ENCODE assay signal across 10 mouse cellular contexts in genomic region chr12:17033464-17033841, GRCm38 (mm10). TPM values are rescaled to one million over a fixed set of nuclear protein-coding genes. Genes with fewer than 3 reads are reported as not detected.
A peak's percentile ranks its signal among the peaks of the same experiment; 100 is the strongest.
DNase-seq lines count a peak whose midpoint lies in the region; ATAC-seq lines count a peak whose summit lies in the region.
"Had no signal": no experiment of that assay in that cellular context is flagged by ENCODE, and none has a peak within 500 bp of the region (broad histone marks: within the 10 kb centered on the region; RNA-seq: fewer than 3 reads in every experiment).

No protein-coding gene starts in this region.

- 0 out of 2 replicates have a peak, but pooled peaks cover 7% of the 10 kb centered on the region for H3K4me1 ChIP-seq in embryonic facial prominence, embryonic 13.5 days
- H3K4me1 ChIP-seq in embryonic facial prominence, embryonic 10.5 days: no peaks in the 10 kb centered on the region
- H3K4me1 ChIP-seq in neural tube, embryonic 12.5 days: peaks cover 4% of the 10 kb centered on the region; the same call in 1 of the 2 replicates
- H3K4me1 ChIP-seq in forebrain, embryonic 16.5 days (replicated peaks; ENCODE audit: control insufficient read depth, insufficient read depth, low read length): peaks cover 15% of the 10 kb centered on the region; the same call in 1 of the 2 replicates

- H3K9me3 ChIP-seq in embryonic facial prominence, embryonic 13.5 days: no peaks in the 10 kb centered on the region
- H3K9me3 ChIP-seq in embryonic facial prominence, embryonic 10.5 days: 0 out of 2 replicates have a peak, but pooled peaks cover 5% of the 10 kb centered on the region
- H3K9me3 ChIP-seq in neural tube, embryonic 12.5 days: 0 out of 2 replicates have a peak, but pooled peaks cover 1% of the 10 kb centered on the region
- H3K9me3 ChIP-seq in forebrain, embryonic 16.5 days (ENCODE audit: control insufficient read depth, low read length): no peaks in the 10 kb centered on the region
- H3K9me3 ChIP-seq: limb, embryonic 13.5 days had no signal

- no peaks in the 10 kb centered on the region for H3K36me3 ChIP-seq in embryonic facial prominence, embryonic 13.5 days
- no peaks in the 10 kb centered on the region for H3K36me3 ChIP-seq in embryonic facial prominence, embryonic 10.5 days (replicated peaks)
- H3K36me3 ChIP-seq in neural tube, embryonic 12.5 days: no peaks in the 10 kb centered on the region
- no peaks in the 10 kb centered on the region for H3K36me3 ChIP-seq in forebrain, embryonic 16.5 days (ENCODE audit: control insufficient read depth, insufficient read depth)
- H3K36me3 ChIP-seq: limb, embryonic 13.5 days had no signal

- ATAC-seq in embryonic facial prominence, embryonic 13.5 days (ENCODE audit: insufficient number of reproducible peaks, insufficient read depth, low FRiP score, low TSS enrichment, low read depth): 0 out of 2 replicates have a peak, but pooled peaks have one; percentile 13
- ATAC-seq in neural tube, embryonic 12.5 days (ENCODE audit: low FRiP score, low read depth): peak; percentile 63; the same call in 1 of the 2 replicates
- peak; percentile 38 for ATAC-seq in forebrain, embryonic 16.5 days
- ATAC-seq in erythroid progenitor cell, adult 5-6 weeks (replicated peaks; ENCODE audit: low FRiP score, poor library complexity, severe bottlenecking): no peak

- no peak for DNase-seq in embryonic facial prominence, embryonic 10.5 days (ENCODE audit: low spot score)
- DNase-seq in neural tube, embryonic 10.5 days (ENCODE audit: extremely low spot score, low spot score): no peak
- peak; percentile 33 for DNase-seq in thymus, postnatal 0 days (ENCODE audit: low spot score)
- no peak for DNase-seq in kidney, postnatal 25 days

- H3K4me3 ChIP-seq in embryonic facial prominence, embryonic 13.5 days: no peak overlapping the region
- no peak overlapping the region for H3K4me3 ChIP-seq in embryonic facial prominence, embryonic 10.5 days
- H3K4me3 ChIP-seq in neural tube, embryonic 12.5 days: no peak overlapping the region
- no peak overlapping the region for H3K4me3 ChIP-seq in forebrain, embryonic 16.5 days (replicated peaks; ENCODE audit: low read length)
- H3K4me3 ChIP-seq: limb, embryonic 13.5 days had no signal

- 61% methylated on average over 9 of the region's 9 CpGs for whole genome bisulfite sequencing in embryonic facial prominence, embryonic 13.5 days
- WGBS in embryonic facial prominence, embryonic 10.5 days: 86% methylated on average over 9 of the region's 9 CpGs
- 79% methylated on average over 9 of the region's 9 CpGs for WGBS in neural tube, embryonic 12.5 days
- WGBS in forebrain, embryonic 16.5 days: 61% methylated on average over 9 of the region's 9 CpGs

- H3K9ac ChIP-seq in embryonic facial prominence, embryonic 13.5 days: no peak overlapping the region
- H3K9ac ChIP-seq in neural tube, embryonic 12.5 days: no peak overlapping the region
- H3K9ac ChIP-seq in forebrain, embryonic 16.5 days (replicated peaks; ENCODE audit: low read depth, low read length): no peak overlapping the region
- H3K9ac ChIP-seq: limb, embryonic 13.5 days had no signal

- H3K27me3 ChIP-seq in embryonic facial prominence, embryonic 13.5 days: peaks cover 3% of the 10 kb centered on the region; the same call in 1 of the 2 replicates
- no peaks in the 10 kb centered on the region for H3K27me3 ChIP-seq in embryonic facial prominence, embryonic 10.5 days (replicated peaks; ENCODE audit: low read depth, poor library complexity, severe bottlenecking)
- H3K27me3 ChIP-seq in neural tube, embryonic 12.5 days (replicated peaks): 0 out of 2 replicates have a peak, but pooled peaks cover 3% of the 10 kb centered on the region
- no peaks in the 10 kb centered on the region for H3K27me3 ChIP-seq in forebrain, embryonic 16.5 days (replicated peaks; ENCODE audit: control insufficient read depth, insufficient read depth, low read length)

- no peak overlapping the region for H3K4me2 ChIP-seq in embryonic facial prominence, embryonic 13.5 days
- no peak overlapping the region for H3K4me2 ChIP-seq in neural tube, embryonic 12.5 days (replicated peaks)
- H3K4me2 ChIP-seq in forebrain, embryonic 16.5 days (ENCODE audit: low read length): no peak overlapping the region
- H3K4me2 ChIP-seq: limb, embryonic 13.5 days had no signal

- no peak overlapping the region for H3K27ac ChIP-seq in embryonic facial prominence, embryonic 13.5 days
- H3K27ac ChIP-seq in embryonic facial prominence, embryonic 10.5 days (replicated peaks): no peak overlapping the region
- H3K27ac ChIP-seq in neural tube, embryonic 12.5 days: no peak overlapping the region
- H3K27ac ChIP-seq in forebrain, embryonic 16.5 days (ENCODE audit: low read length): no peak overlapping the region
- H3K27ac ChIP-seq: limb, embryonic 13.5 days had no signal

RNA-seq across cellular contexts. Expression of gene 2410004P03Rik, which starts 21.9 kb away (rescaled TPM):
- polyA plus RNA-seq in embryonic facial prominence, embryonic 13.5 days (2015; fragmentation: Nextera tagmentation; extraction: Ambion mirVana): 1.6 and 1.9 TPM in 2 replicates
- polyA plus RNA-seq in embryonic facial prominence, embryonic 10.5 days (2016; fragmentation: Nextera tagmentation; extraction: Ambion mirVana): 1.4 and 1.5 TPM in 2 replicates
- 0.41 and 1.2 TPM in 2 replicates for polyA plus RNA-seq in neural tube, embryonic 12.5 days (2016; fragmentation: Nextera tagmentation; extraction: Ambion mirVana)
- polyA plus RNA-seq in forebrain, embryonic 16.5 days (2015; fragmentation: Nextera tagmentation; extraction: Ambion mirVana): 3.0 and 4.3 TPM in 2 replicates
- polyA plus RNA-seq in thymus, postnatal 0 days (2015; fragmentation: Nextera tagmentation; extraction: Ambion mirVana): 1.2 and 1.3 TPM in 2 replicates
- total RNA-seq in erythroid progenitor cell, adult 5-6 weeks (2015; ENCODE audit: low replicate concordance): not detected in 2 replicates
- total RNA-seq in erythroid progenitor cell, adult 5-6 weeks (2017; ENCODE audit: low replicate concordance): not detected in 2 replicates
- total RNA-seq: megakaryocyte-erythroid progenitor cell, adult 5-6 weeks had no signal

RNA-seq across cellular contexts. Expression of gene Pqlc3, which starts 33.2 kb away (rescaled TPM):
- polyA plus RNA-seq in embryonic facial prominence, embryonic 13.5 days (2015; fragmentation: Nextera tagmentation; extraction: Ambion mirVana): 12.8 and 15.4 TPM in 2 replicates
- 5.0 and 5.5 TPM in 2 replicates for polyA plus RNA-seq in embryonic facial prominence, embryonic 10.5 days (2016; fragmentation: Nextera tagmentation; extraction: Ambion mirVana)
- polyA plus RNA-seq in neural tube, embryonic 12.5 days (2016; fragmentation: Nextera tagmentation; extraction: Ambion mirVana): 2.3 and 3.0 TPM in 2 replicates
- polyA plus RNA-seq in forebrain, embryonic 16.5 days (2015; fragmentation: Nextera tagmentation; extraction: Ambion mirVana): 1.5 and 1.8 TPM in 2 replicates
- polyA plus RNA-seq in thymus, postnatal 0 days (2015; fragmentation: Nextera tagmentation; extraction: Ambion mirVana): 23.8 and 28.4 TPM in 2 replicates
- total RNA-seq in erythroid progenitor cell, adult 5-6 weeks (2015; ENCODE audit: low replicate concordance): 55.1 and 61.2 TPM in 2 replicates
- 32.4 and 34.7 TPM in 2 replicates for total RNA-seq in erythroid progenitor cell, adult 5-6 weeks (2017; ENCODE audit: low replicate concordance)
